Mouse (Mus musculus): ENCODE data around the gene Ly6g5c.

DNA sequence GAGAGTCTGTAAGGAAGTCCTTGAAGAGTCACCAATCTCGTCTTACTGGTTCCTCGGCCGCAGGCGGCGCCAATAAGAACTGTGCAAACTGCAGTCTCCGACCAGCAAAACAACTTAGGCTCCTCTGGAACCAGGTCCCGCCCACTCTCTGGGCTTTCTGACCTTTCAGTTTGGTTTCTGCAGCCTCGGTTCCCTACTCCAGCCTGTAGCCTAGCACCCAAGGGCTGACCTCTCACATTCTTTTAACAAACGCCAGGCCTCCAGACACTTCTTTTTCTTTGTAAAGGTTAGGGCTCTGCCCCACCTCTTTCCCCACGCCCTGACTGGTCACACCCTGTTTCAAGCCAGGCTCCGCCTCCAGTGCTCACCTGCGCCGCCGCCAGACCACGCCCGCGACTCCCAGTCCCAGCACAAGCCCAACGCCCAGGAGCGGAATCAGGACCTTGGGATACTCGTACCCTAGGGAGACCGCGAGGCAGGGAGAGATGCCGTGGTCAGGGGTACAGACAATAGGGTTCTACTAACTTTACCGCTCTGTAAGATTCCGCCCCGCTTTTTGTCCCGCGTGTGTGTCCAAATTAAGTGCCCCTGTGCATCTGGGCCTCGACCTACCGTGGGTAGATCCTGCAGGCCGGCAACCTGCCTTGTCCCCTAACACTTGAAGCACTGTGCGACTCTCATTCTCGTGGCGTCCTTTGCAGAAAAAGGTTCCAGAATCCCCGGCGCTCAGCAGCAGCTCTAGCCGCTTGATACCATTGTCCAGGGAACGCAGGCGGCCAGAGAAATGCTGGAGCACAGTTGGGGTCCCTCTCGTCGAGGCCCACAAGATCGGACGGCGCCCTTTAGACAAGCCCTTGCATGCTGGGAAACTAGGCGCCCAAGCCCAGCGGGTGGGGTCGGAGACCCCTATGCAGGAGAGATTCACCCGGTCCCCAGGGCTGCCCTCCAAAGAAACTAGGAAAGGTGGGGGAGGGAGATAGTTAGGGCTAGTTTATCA, 42.8 kb upstream of the Ly6g5c start, which contains the start of gene Ly6g6c:
- TF ChIP-seq CTCF (IDR thresholded peaks at IDR 0.05; ENCODE audit: low read depth) (no peak), EP300 (IDR thresholded peaks at IDR 0.05; ENCODE audit: low read depth) (no peak)
